Mouse (Mus musculus) induced T-regulatory cell, adult 2 months (primary cell): ENCODE measurements around the gene Casp8ap2.

Experiments
- DNase-seq: peaks from one replicate; pipeline ENCODE4 v3.0.0-alpha.2; 2012; ENCODE audit warnings: low read depth

The Casp8ap2 gene

GRCm38 (mm10) chr4:32615034-32615881 lies at the start of gene Casp8ap2:
Gene Casp8ap2 (plus strand): TSS chr4:32615451.
- peak; percentile 100 for DNase-seq

GRCm38 (mm10) chr4:32569054-32569453 lies 46.2 kb upstream of the Casp8ap2 start:
- DNase-seq, result no peak

DNA sequence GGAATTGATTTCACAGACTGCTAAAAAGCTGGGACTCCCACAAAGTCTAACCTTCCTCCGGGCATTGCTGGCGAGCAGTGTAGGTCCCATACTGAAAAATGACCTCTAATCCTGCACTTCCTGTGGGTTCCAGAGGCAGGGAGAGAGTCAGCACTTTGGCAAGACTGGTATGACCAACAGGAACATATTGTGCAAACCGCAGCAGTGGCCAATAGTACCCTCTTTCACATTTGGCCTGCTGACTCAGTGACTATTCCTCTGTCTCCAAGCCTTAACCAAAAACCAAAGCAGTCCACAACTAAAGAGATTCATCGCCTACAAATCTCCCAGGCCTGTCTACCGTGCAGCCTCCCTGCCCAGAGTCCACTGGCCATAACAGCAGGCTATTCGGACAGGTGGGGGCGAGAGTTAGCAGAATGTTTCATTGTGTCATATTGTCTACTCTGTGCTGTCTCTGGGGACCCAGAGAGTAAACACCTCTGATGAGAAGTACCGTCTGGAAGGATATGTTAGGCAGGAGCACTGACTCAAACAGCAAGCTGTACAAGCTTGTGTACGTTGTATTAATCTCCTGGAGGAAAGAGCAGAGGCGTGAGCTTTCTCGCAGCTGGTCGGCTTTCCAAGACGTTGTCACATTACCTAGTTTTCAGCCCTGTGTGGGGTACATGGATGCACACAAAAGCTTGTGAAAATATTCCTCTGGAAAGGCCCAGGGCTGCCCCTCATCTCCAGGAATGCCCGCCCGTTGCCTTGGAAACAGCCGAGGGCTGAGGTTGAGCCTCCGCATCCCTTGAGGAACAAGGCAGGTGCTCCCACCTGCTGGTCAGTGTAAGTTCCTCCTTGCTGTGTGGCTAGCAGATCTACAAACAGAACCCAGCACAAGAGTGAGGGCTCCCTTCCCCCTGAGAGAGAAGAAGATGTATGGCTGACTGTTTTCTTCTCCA lies 45.0 kb upstream of the Casp8ap2 start:
- DNase-seq, result no peak

GRCm38 (mm10) chr4:32570939-32571317 lies 44.3 kb upstream of the Casp8ap2 start:
- no peak for DNase-seq

- peak; percentile 12 for DNase-seq
Observed at GRCm38 (mm10) chr4:32571441-32571840, 43.8 kb upstream of the Casp8ap2 start.

DNA sequence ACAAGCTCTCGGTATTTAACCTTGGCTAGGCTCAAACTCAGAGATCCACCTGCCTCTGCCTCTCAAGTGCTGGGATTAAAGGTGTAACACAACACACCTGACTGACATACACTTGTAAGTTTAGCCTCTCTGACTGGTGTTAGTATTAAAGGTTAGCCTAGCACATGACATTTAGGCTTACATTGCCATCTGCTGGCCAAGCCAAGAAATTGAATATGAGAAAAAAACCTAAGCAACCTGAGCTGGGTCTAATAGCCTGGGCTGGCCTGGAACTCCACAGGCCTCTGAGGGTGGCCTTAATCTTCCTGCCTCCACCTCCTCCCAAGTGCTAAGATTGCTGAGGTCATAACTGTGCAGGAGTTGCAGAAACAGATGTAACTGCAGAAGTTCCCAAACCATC lies 43.1 kb upstream of the Casp8ap2 start:
- peak; percentile 76 for DNase-seq

DNA sequence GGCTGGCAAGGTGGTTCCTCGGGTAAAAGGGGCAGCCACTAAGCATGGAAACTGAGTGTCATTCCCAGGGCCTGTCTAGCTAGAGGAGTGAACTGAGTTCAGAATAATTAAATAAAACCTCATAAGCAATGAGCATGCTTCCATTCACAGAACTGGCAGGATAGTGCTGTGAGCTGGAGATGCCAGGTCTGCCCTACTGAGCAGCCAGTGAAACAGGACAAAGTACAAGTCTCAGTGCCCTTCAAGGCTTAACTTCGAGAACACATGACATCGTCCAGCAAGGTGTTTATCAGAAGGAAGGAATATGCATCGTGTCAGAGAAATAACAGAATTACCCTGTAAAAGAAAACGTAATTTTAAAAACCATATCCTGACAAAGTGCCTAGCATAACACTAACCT lies 41.7 kb upstream of the Casp8ap2 start:
- DNase-seq, result no peak

DNA sequence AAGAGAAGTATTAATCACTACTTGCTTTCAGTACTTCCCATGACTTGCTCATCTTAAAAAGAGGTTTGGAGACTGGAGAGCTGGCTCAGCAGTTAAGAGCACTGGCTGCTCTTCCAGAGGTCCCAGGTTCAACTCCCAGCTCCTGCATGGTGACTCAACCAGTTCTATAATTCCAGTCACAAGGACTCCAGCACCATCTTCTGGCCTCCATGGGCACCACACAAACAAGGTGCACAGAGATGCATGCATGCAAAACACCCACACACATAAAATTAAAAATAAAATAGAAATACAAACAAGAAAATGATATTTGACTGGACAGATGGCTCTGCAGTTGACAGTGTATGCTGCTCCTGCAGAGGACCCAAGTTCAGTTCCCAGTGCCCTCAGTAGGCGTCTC lies 40.6 kb upstream of the Casp8ap2 start:
- DNase-seq, result peak; percentile 19

DNA sequence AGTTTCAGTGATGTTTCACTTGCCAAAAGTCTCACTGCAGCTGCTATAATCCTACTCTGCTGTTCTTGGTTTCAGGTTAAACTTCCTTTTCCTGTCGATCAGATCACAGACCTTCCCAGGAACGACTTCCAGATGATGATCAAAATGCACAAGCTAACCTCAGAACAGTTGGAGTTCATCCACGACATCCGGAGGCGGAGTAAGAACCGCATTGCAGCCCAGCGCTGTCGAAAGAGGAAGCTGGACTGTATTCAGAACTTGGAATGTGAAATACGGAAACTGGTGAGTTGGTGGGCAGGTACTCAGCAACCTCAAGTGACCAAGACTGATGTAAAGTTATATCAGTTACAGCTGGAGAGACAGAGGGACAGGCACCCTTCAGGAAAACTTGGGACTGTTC lies 40.1 kb upstream of the Casp8ap2 start:
- DNase-seq, result no peak

GRCm38 (mm10) chr4:32579850-32580249 lies 35.4 kb upstream of the Casp8ap2 start:
- no peak for DNase-seq

DNA sequence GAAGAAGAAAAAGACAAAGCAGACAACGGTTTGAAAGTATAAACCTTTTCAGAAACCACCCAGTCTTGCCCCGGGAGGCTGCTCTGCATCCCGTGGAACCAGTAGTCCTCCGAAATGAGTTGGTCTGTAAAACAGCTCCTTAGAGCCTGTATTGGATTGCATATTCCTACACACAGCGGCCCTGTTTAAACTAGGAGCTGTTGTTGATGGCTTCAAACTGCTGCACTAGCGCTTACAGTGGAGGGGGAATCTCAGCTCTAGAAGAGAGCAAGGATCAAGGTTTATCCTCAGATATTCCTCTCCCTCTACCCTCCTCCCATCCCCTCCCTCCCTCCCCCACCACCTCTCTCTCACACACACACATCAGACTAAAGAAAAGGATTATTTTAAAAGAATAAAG lies 31.1 kb upstream of the Casp8ap2 start:
- no peak for DNase-seq

GRCm38 (mm10) chr4:32586596-32586995 lies 28.7 kb upstream of the Casp8ap2 start:
- DNase-seq, result peak; percentile 91

GRCm38 (mm10) chr4:32587543-32587942 lies 27.7 kb upstream of the Casp8ap2 start:
- peak; percentile 79 for DNase-seq

- DNase-seq, result peak; percentile 93
Observed at GRCm38 (mm10) chr4:32588237-32588636, 27.0 kb upstream of the Casp8ap2 start.

GRCm38 (mm10) chr4:32601135-32601534 lies 14.1 kb upstream of the Casp8ap2 start:
- DNase-seq, result peak; percentile 80

DNA sequence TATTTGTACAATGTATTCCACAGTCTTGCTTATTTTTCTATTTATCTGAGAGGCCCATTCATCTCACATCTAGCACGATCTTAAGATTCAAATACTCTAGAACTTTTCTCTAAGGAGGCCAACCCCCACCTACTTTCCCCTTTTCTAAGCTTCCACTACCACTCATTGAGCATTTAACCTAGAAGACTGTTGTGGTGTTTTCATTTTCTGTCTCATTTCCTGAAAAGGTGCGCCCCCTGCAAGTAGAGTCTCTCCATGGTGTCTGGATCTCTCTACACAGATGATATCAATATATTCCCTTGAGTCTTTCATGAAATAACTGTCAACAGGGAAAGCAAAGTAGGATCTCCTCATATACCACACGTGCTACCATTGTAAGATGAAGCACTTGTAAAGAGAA lies 12.6 kb upstream of the Casp8ap2 start, which contains the start of gene Gja10:
Gene Gja10 (minus strand): TSS at position 101 of the 400 bp plus-strand sequence.
- no peak for DNase-seq

DNA sequence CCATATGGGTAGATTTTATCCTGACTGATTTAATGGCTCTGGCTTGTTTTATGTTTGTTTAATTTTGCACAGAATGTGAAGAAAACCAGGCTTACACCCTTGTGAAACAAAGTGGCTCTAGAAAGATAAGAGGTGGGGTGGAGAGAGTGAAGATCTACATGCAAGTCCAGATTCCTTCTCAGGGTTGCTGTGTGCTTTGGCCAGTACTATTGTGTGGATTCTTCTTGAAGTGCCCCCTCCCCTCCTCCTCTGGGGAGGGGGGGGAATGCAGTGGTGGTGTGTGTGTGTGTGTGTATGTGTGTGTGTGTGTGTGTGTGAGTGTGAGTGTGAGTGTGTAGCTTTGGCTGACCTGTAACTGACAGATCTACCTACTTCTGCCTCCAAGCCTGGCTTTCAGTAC lies 6.4 kb downstream of the Casp8ap2 start:
- DNase-seq, result no peak

DNA sequence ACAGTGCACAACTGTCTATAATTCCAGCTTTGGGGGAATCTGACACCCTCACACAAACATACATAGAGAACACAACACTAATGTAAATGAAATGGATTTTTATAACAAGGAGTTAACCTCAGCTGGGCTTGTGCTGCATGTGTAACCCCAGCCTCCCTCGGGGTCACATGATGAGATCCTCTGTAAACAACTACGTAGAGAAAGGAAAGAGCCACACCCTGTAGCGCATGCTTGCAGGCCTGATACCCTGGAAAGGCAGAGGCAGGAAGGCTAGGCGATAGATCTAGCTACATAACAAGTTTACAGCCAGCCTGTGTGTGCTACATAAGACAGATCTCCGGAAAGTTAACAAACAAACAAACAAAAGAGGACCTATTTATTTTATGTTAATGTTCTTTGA lies 36.4 kb downstream of the Casp8ap2 start:
- DNase-seq, result no peak

DNA sequence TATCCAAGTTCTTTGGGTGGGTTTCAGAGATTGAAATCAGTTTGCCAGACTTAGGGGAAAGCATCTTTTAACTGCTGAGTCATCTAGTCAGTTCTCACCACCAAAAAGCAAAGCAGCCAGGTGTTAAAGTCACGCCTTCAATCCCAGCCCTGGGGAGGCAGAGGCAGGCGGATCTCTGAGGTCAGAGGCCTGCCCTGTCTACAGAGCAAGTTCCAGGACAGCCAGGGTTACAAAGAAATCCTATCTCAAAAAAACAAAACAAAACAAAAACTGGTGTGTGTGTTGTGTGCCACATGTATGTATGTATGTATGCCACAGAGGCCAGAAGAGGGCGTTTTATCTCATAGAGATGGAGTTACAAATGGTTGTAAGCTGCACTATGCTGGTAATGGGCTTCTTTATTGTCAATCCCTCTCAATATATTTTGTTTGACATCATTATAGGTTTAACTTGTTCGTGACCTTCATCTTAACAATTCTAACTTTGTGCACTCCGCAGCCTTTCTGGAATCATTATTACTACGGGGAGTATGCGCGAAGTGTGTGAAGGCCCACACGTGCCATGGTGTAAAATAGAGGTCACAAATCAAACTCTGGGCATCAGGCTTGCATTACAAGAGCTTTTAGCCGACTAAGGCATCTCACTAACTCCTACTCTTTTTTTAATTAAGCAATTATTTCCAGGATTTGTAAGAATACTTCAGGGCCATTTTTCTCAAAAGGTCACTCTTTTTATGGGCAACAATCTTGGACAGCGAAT lies 41.1 kb downstream of the Casp8ap2 start:
- peak; percentile 52 for DNase-seq

- peak; percentile 97 for DNase-seq
Observed at GRCm38 (mm10) chr4:32656918-32657662, 41.8 kb downstream of the Casp8ap2 start, which contains the start of gene Mdn1. Gene Mdn1 (plus strand): TSS chr4:32657119.

GRCm38 (mm10) chr4:32665843-32666242 lies 50.6 kb downstream of the Casp8ap2 start:
- no peak for DNase-seq
